Mouse (Mus musculus) stomach, postnatal 0 days (tissue): ENCODE results near the gene Prdm1.

ENCODE experiments used
- CTCF ChIP-seq: IDR thresholded peaks from 2 replicates; pipeline ENCODE4 v1.5.1; 2016; ENCODE audit warnings: antibody characterized with exemption, low read depth, mild to moderate bottlenecking, moderate library complexity
- EP300 ChIP-seq: optimal IDR thresholded peaks from 2 replicates; pipeline ENCODE3; 2016; ENCODE audit warnings: antibody characterized with exemption

GRCm38 (mm10) chr10:44511029-44511428, 17.3 kb downstream of the Prdm1 start:
- no peak for TF ChIP-seq EP300
- TF ChIP-seq CTCF, result no peak
